Mouse (Mus musculus) midbrain, embryonic 11.5 days (tissue): ENCODE data around the gene Ntn4. TPM values are rescaled to one million over a fixed set of nuclear protein-coding genes. Genes with fewer than 3 reads are reported as not detected.

Source experiments
- ATAC-seq: fragments of 200-750 bp; cut with Nextera tagmentation; 2 replicates; pipeline ENCODE4 v1.8.0; 2017; ENCODE audit warnings: moderate TSS enrichment, moderate library complexity; ENCODE audit not compliant: low FRiP score
- DNase-seq: peaks from one replicate; pipeline ENCODE4 v3.0.0; 2015; ENCODE audit warnings: low spot score; ENCODE audit errors: missing footprints
- H3K27ac ChIP-seq: fragments of 300-500 bp; sonication (generic); 2 replicates; pipeline ENCODE4 v1.5.1; 2014; ENCODE audit warnings: low read depth, low read length
- H3K27me3 ChIP-seq: fragments of 300-500 bp; sonication (generic); 2 replicates; pipeline ENCODE4 v1.6.1; 2014; ENCODE audit warnings: mild to moderate bottlenecking, low read length, moderate library complexity, mixed read lengths; ENCODE audit not compliant: control insufficient read depth, insufficient read depth
- H3K36me3 ChIP-seq: fragments of 300-500 bp; sonication (generic); 2 replicates; pipeline ENCODE4 v1.6.1; 2014; ENCODE audit warnings: mild to moderate bottlenecking, low read length, moderate library complexity, mixed read lengths; ENCODE audit not compliant: control insufficient read depth, insufficient read depth
- H3K4me1 ChIP-seq: fragments of 300-500 bp; sonication (generic); 2 replicates; pipeline ENCODE4 v1.6.1; 2014; ENCODE audit warnings: low read length; ENCODE audit not compliant: control insufficient read depth, insufficient read depth
- H3K4me2 ChIP-seq: fragments of 300-500 bp; sonication (generic); 2 replicates; pipeline ENCODE4 v1.6.1; 2014; ENCODE audit warnings: mild to moderate bottlenecking, moderate library complexity
- H3K4me3 ChIP-seq: fragments of 300-500 bp; sonication (generic); 2 replicates; pipeline ENCODE4 v1.5.1; 2014; ENCODE audit warnings: low read depth, low read length
- H3K9ac ChIP-seq: fragments of 300-500 bp; sonication (generic); 2 replicates; pipeline ENCODE4 v1.6.1; 2014; ENCODE audit warnings: low read length
- H3K9me3 ChIP-seq: fragments of 300-500 bp; sonication (generic); 2 replicates; pipeline ENCODE4 v1.6.1; 2016; ENCODE audit warnings: low read length; ENCODE audit not compliant: control insufficient read depth
- WGBS: fragments of 180-500 bp; shearing (Covaris S2); extraction: QIAGEN DNeasy Blood & Tissue Kit; methylation state at CpG from one replicate; pipeline ENCODE4 v1.1.7; 2014; 5-methylcytosine and 5-hydroxymethylcytosine counted together
- polyA plus RNA-seq: library from polyadenylated mRNA; unstranded; fragments of >200 nt; fragmentation: Nextera tagmentation; extraction: Ambion mirVana; gene quantifications from 2 replicates; pipeline ENCODE4 v1.2.1, GENCODE M21; 2014

Gene Ntn4
- polyA plus RNA-seq, 1 experiment from 2014 or later, result 1.8 TPM

- H3K4me3 ChIP-seq, result no peak overlapping the region
- no peaks in the 10 kb centered on the region for H3K36me3 ChIP-seq
- ATAC-seq, result no peak
- H3K9me3 ChIP-seq, result no peaks in the 10 kb centered on the region
- H3K4me2 ChIP-seq, result no peak overlapping the region
- WGBS, result 83% methylated on average over 5 of the region's 5 CpGs
- no peak overlapping the region for H3K9ac ChIP-seq
- no peaks in the 10 kb centered on the region for H3K4me1 ChIP-seq
- no peak overlapping the region for H3K27ac ChIP-seq
- no peaks in the 10 kb centered on the region for H3K27me3 ChIP-seq
- no peak for DNase-seq
These were observed 6.9 kb upstream of the Ntn4 start for GRCm38 (mm10) chr10:93633563-93633962.

- DNase-seq (peak; percentile 12), ATAC-seq (no peak)
- no peak overlapping the region for H3K4me2 ChIP-seq
- H3K4me3 ChIP-seq, result no peak overlapping the region
- H3K9me3 ChIP-seq, result no peaks in the 10 kb centered on the region
- no peaks in the 10 kb centered on the region for H3K4me1 ChIP-seq
- no peaks in the 10 kb centered on the region for H3K36me3 ChIP-seq
- no peaks in the 10 kb centered on the region for H3K27me3 ChIP-seq
- WGBS, result 93% methylated on average over 2 of the region's 2 CpGs
- no peak overlapping the region for H3K27ac ChIP-seq
- H3K9ac ChIP-seq, result no peak overlapping the region
These were observed 6.5 kb upstream of the Ntn4 start for GRCm38 (mm10) chr10:93633971-93634370.

GRCm38 (mm10) chr10:93635941-93636340, 4.5 kb upstream of the Ntn4 start:
- Histone ChIP-seq H3K36me3 (no peaks in the 10 kb centered on the region), H3K4me2 (no peak overlapping the region), H3K9ac (no peak overlapping the region), H3K9me3 (no peaks in the 10 kb centered on the region), H3K4me3 (no peak overlapping the region), H3K27ac (no peak overlapping the region), H3K4me1 (peaks cover 5% of the 10 kb centered on the region; the same call in 1 of the 2 replicates), H3K27me3 (peaks cover 3% of the 10 kb centered on the region; the same call in 1 of the 2 replicates)
- ATAC-seq (peak; percentile 69), DNase-seq (peak; percentile 85)
- WGBS, result 30% methylated on average over 9 of the region's 9 CpGs

- peak overlapping the region; percentile 85 for H3K4me3 ChIP-seq
- peak; percentile 78 for ATAC-seq
- no peaks in the 10 kb centered on the region for H3K9me3 ChIP-seq
- peak overlapping the region; percentile 99 for H3K9ac ChIP-seq
- peaks cover 3% of the 10 kb centered on the region; the same call in 1 of the 2 replicates for H3K27me3 ChIP-seq
- WGBS, result under 1% methylated on average over 61 of the region's 73 CpGs
- no peaks in the 10 kb centered on the region; the same call in 1 of the 2 replicates for H3K36me3 ChIP-seq
- peak overlapping the region; percentile 49 for H3K4me2 ChIP-seq
- peak overlapping the region; percentile 46 for H3K27ac ChIP-seq
- H3K4me1 ChIP-seq, result peaks cover 8% of the 10 kb centered on the region; the same call in 1 of the 2 replicates
- DNase-seq, result peak; percentile 97
These were observed 706 bp downstream of the Ntn4 start for GRCm38 (mm10) chr10:93640953-93641820.

GRCm38 (mm10) chr10:93641821-93642746, 1.6 kb downstream of the Ntn4 start:
- H3K4me3 ChIP-seq, result peak overlapping the region; percentile 85
- peak overlapping the region; percentile 49 for H3K4me2 ChIP-seq
- H3K27ac ChIP-seq, result peak overlapping the region; percentile 46; the same call in 1 of the 2 replicates
- H3K9me3 ChIP-seq, result no peaks in the 10 kb centered on the region
- H3K9ac ChIP-seq, result peak overlapping the region; percentile 99
- 5% methylated on average over 32 of the region's 32 CpGs for WGBS
- H3K27me3 ChIP-seq, result peaks cover 3% of the 10 kb centered on the region; the same call in 1 of the 2 replicates
- no peaks in the 10 kb centered on the region; the same call in 1 of the 2 replicates for H3K36me3 ChIP-seq
- peak; percentile 74 for ATAC-seq
- H3K4me1 ChIP-seq, result peaks cover 8% of the 10 kb centered on the region; the same call in 1 of the 2 replicates
- DNase-seq, result peak; percentile 98

GRCm38 (mm10) chr10:93642897-93643296, 2.4 kb downstream of the Ntn4 start:
- peak; percentile 86 for DNase-seq
- Histone ChIP-seq H3K9ac (no peak overlapping the region), H3K36me3 (no peaks in the 10 kb centered on the region; the same call in 1 of the 2 replicates), H3K27me3 (peaks cover 3% of the 10 kb centered on the region; the same call in 1 of the 2 replicates), H3K4me1 (peaks cover 8% of the 10 kb centered on the region; the same call in 1 of the 2 replicates), H3K9me3 (no peaks in the 10 kb centered on the region), H3K4me3 (no peak overlapping the region), H3K4me2 (peak overlapping the region; percentile 49), H3K27ac (no peak overlapping the region)
- WGBS, result 47% methylated on average over 8 of the region's 8 CpGs
- ATAC-seq, result no peak

- no peak overlapping the region for H3K9ac ChIP-seq
- H3K36me3 ChIP-seq, result no peaks in the 10 kb centered on the region; the same call in 1 of the 2 replicates
- no peaks in the 10 kb centered on the region for H3K9me3 ChIP-seq
- peaks cover 8% of the 10 kb centered on the region; the same call in 1 of the 2 replicates for H3K4me1 ChIP-seq
- peaks cover 2% of the 10 kb centered on the region; the same call in 1 of the 2 replicates for H3K27me3 ChIP-seq
- H3K27ac ChIP-seq, result no peak overlapping the region
- no peak overlapping the region for H3K4me2 ChIP-seq
- no peak for DNase-seq
- H3K4me3 ChIP-seq, result no peak overlapping the region
- no peak for ATAC-seq
- WGBS, result 83% methylated on average over 12 of the region's 12 CpGs
These were observed 4.0 kb downstream of the Ntn4 start for GRCm38 (mm10) chr10:93644451-93644941.

- Histone ChIP-seq H3K27me3 (no peaks in the 10 kb centered on the region), H3K4me3 (no peak overlapping the region), H3K4me1 (0 out of 2 replicates have a peak, but pooled peaks cover under 1% of the 10 kb centered on the region), H3K9me3 (no peaks in the 10 kb centered on the region), H3K9ac (no peak overlapping the region), H3K36me3 (peaks cover 2% of the 10 kb centered on the region; the same call in 1 of the 2 replicates), H3K4me2 (no peak overlapping the region), H3K27ac (no peak overlapping the region)
- DNase-seq (peak; percentile 78), ATAC-seq (no peak)
- 92% methylated on average over 10 of the region's 10 CpGs for WGBS
These were observed 7.4 kb downstream of the Ntn4 start for GRCm38 (mm10) chr10:93647655-93648561.
